Mouse (Mus musculus): ENCODE data around the gene Babam2. TPM values are rescaled to one million over a fixed set of nuclear protein-coding genes. Genes with fewer than 3 reads are reported as not detected.

The Babam2 gene
- polyA plus RNA-seq, 1 experiment = 45.2 TPM

- no peak for DNase-seq (ENCODE audit: extremely low spot score in 1 of 2, low spot score in 1 of 2)
Observed at GRCm38 (mm10) chr5:31875443-31875842, 178.0 kb downstream of the Babam2 start.

GRCm38 (mm10) chr5:31876216-31876974 lies 178.9 kb downstream of the Babam2 start:
- DNase-seq (ENCODE audit: extremely low spot score in 1 of 2, low spot score in 1 of 2) = no peak

GRCm38 (mm10) chr5:31880457-31880856 lies 183.0 kb downstream of the Babam2 start:
- no peak for DNase-seq (ENCODE audit: extremely low spot score in 1 of 2, low spot score in 1 of 2)

GRCm38 (mm10) chr5:31882297-31882696 lies 184.8 kb downstream of the Babam2 start:
- DNase-seq (ENCODE audit: extremely low spot score in 1 of 2, low spot score in 1 of 2) = peak; percentile 68

GRCm38 (mm10) chr5:31884962-31885361 lies 187.5 kb downstream of the Babam2 start:
- no peak for DNase-seq (ENCODE audit: extremely low spot score in 1 of 2, low spot score in 1 of 2)

- no peak for DNase-seq (ENCODE audit: extremely low spot score in 1 of 2, low spot score in 1 of 2)
Observed at GRCm38 (mm10) chr5:31887590-31887989, 190.1 kb downstream of the Babam2 start.

GRCm38 (mm10) chr5:31888341-31888740 lies 190.9 kb downstream of the Babam2 start:
- DNase-seq (ENCODE audit: extremely low spot score in 1 of 2, low spot score in 1 of 2) = no peak

GRCm38 (mm10) chr5:31892631-31893030 lies 195.1 kb downstream of the Babam2 start:
- peak in 1 of 2 experiments; percentile 10 for DNase-seq (ENCODE audit: extremely low spot score in 1 of 2, low spot score in 1 of 2)

- no peak for DNase-seq (ENCODE audit: extremely low spot score in 1 of 2, low spot score in 1 of 2)
Observed at GRCm38 (mm10) chr5:31899901-31900300, 202.4 kb downstream of the Babam2 start.

- no peak for DNase-seq (ENCODE audit: extremely low spot score in 1 of 2, low spot score in 1 of 2)
Observed at GRCm38 (mm10) chr5:31902144-31902543, 204.7 kb downstream of the Babam2 start.

- DNase-seq (ENCODE audit: extremely low spot score in 1 of 2, low spot score in 1 of 2) = no peak
Observed at GRCm38 (mm10) chr5:31902891-31903290, 205.4 kb downstream of the Babam2 start.

GRCm38 (mm10) chr5:31904968-31905683 lies 207.6 kb downstream of the Babam2 start:
- DNase-seq (ENCODE audit: extremely low spot score in 1 of 2, low spot score in 1 of 2) = no peak

- DNase-seq (ENCODE audit: extremely low spot score in 1 of 2, low spot score in 1 of 2) = no peak
Observed at GRCm38 (mm10) chr5:31905808-31906207, 208.3 kb downstream of the Babam2 start.

- no peak for DNase-seq (ENCODE audit: extremely low spot score in 1 of 2, low spot score in 1 of 2)
Observed at GRCm38 (mm10) chr5:31906286-31906951, 208.9 kb downstream of the Babam2 start.

GRCm38 (mm10) chr5:31907959-31908358 lies 210.5 kb downstream of the Babam2 start:
- DNase-seq (ENCODE audit: extremely low spot score in 1 of 2, low spot score in 1 of 2) = no peak

GRCm38 (mm10) chr5:31908818-31909217 lies 211.3 kb downstream of the Babam2 start:
- DNase-seq (ENCODE audit: extremely low spot score in 1 of 2, low spot score in 1 of 2) = no peak

GRCm38 (mm10) chr5:31916241-31916640 lies 218.8 kb downstream of the Babam2 start:
- DNase-seq (ENCODE audit: extremely low spot score in 1 of 2, low spot score in 1 of 2) = no peak

GRCm38 (mm10) chr5:31918566-31918965 lies 221.1 kb downstream of the Babam2 start:
- no peak for DNase-seq (ENCODE audit: extremely low spot score in 1 of 2, low spot score in 1 of 2)

GRCm38 (mm10) chr5:31920129-31920528 lies 222.6 kb downstream of the Babam2 start:
- DNase-seq (ENCODE audit: extremely low spot score in 1 of 2, low spot score in 1 of 2) = no peak

GRCm38 (mm10) chr5:31920890-31921289 lies 223.4 kb downstream of the Babam2 start:
- no peak for DNase-seq (ENCODE audit: extremely low spot score in 1 of 2, low spot score in 1 of 2)

GRCm38 (mm10) chr5:31924075-31924474 lies 226.6 kb downstream of the Babam2 start:
- DNase-seq (ENCODE audit: extremely low spot score in 1 of 2, low spot score in 1 of 2) = no peak

Data from frontal cortex, adult 2 months (tissue).